Mouse (Mus musculus) cerebellum, adult 11-12 months (tissue): ENCODE results near the gene Dhrs9.
"Not testable (repeated sequence)": the region's sequence is repeated elsewhere in the genome, so short reads cannot be mapped to it uniquely, and the experiment has no call there.

Experiments
- DNase-seq: peaks from one replicate; pipeline ENCODE4 v3.0.0; 2022

Dhrs9 gene

GRCm38 (mm10) chr2:69380281-69380680 lies at the start of gene Dhrs9:
Gene Dhrs9 (plus strand): TSS chr2:69380445.
- no peak for DNase-seq

GRCm38 (mm10) chr2:69331523-69331922 lies 48.7 kb upstream of the Dhrs9 start:
- not testable (repeated sequence) for DNase-seq

- no peak for DNase-seq
Observed at GRCm38 (mm10) chr2:69341506-69341905, 38.7 kb upstream of the Dhrs9 start.

GRCm38 (mm10) chr2:69342496-69343221 lies 37.6 kb upstream of the Dhrs9 start, which contains the start of gene Abcb11:
Gene Abcb11 (minus strand): TSS chr2:69342616.
- no peak for DNase-seq

GRCm38 (mm10) chr2:69355402-69355801 lies 24.8 kb upstream of the Dhrs9 start:
- not testable (repeated sequence) for DNase-seq

GRCm38 (mm10) chr2:69364831-69365230 lies 15.4 kb upstream of the Dhrs9 start:
- DNase-seq, result no peak

GRCm38 (mm10) chr2:69365275-69365674 lies 15.0 kb upstream of the Dhrs9 start:
- DNase-seq, result no peak

GRCm38 (mm10) chr2:69376780-69377179 lies 3.5 kb upstream of the Dhrs9 start:
- DNase-seq, result no peak

GRCm38 (mm10) chr2:69379801-69380200 lies 444 bp upstream of the Dhrs9 start:
- no peak for DNase-seq

- no peak for DNase-seq
Observed at GRCm38 (mm10) chr2:69381740-69382139, 1.5 kb downstream of the Dhrs9 start.

- DNase-seq, result no peak
Observed at GRCm38 (mm10) chr2:69382838-69383237, 2.6 kb downstream of the Dhrs9 start.

GRCm38 (mm10) chr2:69386118-69386871 lies 6.0 kb downstream of the Dhrs9 start:
- DNase-seq, result no peak

- no peak for DNase-seq
Observed at GRCm38 (mm10) chr2:69393947-69394346, 13.7 kb downstream of the Dhrs9 start.

- no peak for DNase-seq
Observed at GRCm38 (mm10) chr2:69395597-69396248, 15.5 kb downstream of the Dhrs9 start.

GRCm38 (mm10) chr2:69396760-69397435 lies 16.7 kb downstream of the Dhrs9 start:
- DNase-seq, result no peak

GRCm38 (mm10) chr2:69400866-69401604 lies 20.8 kb downstream of the Dhrs9 start:
- no peak for DNase-seq

GRCm38 (mm10) chr2:69401891-69402290 lies 21.6 kb downstream of the Dhrs9 start:
- no peak for DNase-seq

- DNase-seq, result no peak
Observed at GRCm38 (mm10) chr2:69402309-69402708, 22.1 kb downstream of the Dhrs9 start.

GRCm38 (mm10) chr2:69405692-69406091 lies 25.4 kb downstream of the Dhrs9 start:
- DNase-seq, result no peak

GRCm38 (mm10) chr2:69414539-69414938 lies 34.3 kb downstream of the Dhrs9 start:
- no peak for DNase-seq

- DNase-seq, result no peak
Observed at GRCm38 (mm10) chr2:69415070-69415469, 34.8 kb downstream of the Dhrs9 start.

- no peak for DNase-seq
Observed at GRCm38 (mm10) chr2:69418294-69418881, 38.1 kb downstream of the Dhrs9 start.
